Mouse (Mus musculus): ENCODE data around the gene Chic2. TPM values are rescaled to one million over a fixed set of nuclear protein-coding genes. Genes with fewer than 3 reads are reported as not detected.

Gene Chic2
- polyA plus RNA-seq (2014; fragmentation: Nextera tagmentation; extraction: Ambion mirVana): 36.3 and 37.2 TPM in 2 replicates

DNA sequence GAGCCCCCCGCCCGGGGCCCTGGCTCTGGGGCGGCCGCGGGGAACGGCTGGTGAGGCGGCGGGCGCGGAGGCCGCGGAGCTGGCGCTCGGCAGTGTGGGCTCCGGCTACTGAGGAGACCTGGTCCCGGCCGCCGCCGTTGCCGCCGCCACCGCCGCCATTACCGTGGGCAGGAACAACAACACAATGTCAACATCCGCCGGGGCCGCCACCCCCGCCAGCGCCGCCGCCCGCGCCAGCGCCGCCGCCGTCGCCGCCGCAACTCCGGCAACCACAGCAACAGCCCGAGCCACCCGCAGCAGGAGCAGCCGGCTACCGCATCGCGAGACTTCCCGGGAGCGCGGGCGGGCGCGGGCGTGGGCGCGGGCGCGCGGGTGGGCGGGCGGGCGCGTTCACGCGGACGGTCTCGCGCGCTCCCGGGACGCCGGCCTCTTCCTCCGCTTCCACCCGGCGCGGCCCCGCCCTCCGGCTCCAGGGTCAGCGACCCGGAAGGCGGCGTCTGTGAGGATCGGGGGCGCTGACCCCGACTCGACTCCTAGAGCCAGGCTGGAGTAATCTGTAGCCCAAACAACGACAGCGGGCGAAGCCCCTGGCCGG, at the start of gene Chic2:
Gene Chic2, minus strand, starts transcription at position 465 of the 595 bp plus-strand sequence.
- Histone ChIP-seq H3K4me2 (peak within 1 kb of the TSS; percentile 88), H3K9me3 (ENCODE audit: control insufficient read depth, low read length) (no peaks in the 10 kb centered on the region; the same call in 1 of the 2 replicates), H3K9ac (ENCODE audit: low read length) (peak within 1 kb of the TSS; percentile 86), H3K4me1 (ENCODE audit: control insufficient read depth, insufficient read depth, low read length) (peaks cover 5% of the 10 kb centered on the region), H3K4me3 (ENCODE audit: low read depth, low read length) (peak within 1 kb of the TSS; percentile 60), H3K27me3 (ENCODE audit: control insufficient read depth, insufficient read depth, low read length) (peaks cover 18% of the 10 kb centered on the region), H3K36me3 (ENCODE audit: control insufficient read depth, insufficient read depth, low read length) (0 out of 2 replicates have a peak, but pooled peaks cover 2% of the 10 kb centered on the region), H3K27ac (ENCODE audit: low read depth, low read length) (peak within 1 kb of the TSS; percentile 26; the same call in 1 of the 2 replicates)
- under 1% methylated on average over 39 of the region's 90 CpGs for WGBS
- DNase-seq (ENCODE audit: low spot score, missing footprints): peak; percentile 97
- peak; percentile 93 for ATAC-seq (ENCODE audit: low FRiP score)

DNA sequence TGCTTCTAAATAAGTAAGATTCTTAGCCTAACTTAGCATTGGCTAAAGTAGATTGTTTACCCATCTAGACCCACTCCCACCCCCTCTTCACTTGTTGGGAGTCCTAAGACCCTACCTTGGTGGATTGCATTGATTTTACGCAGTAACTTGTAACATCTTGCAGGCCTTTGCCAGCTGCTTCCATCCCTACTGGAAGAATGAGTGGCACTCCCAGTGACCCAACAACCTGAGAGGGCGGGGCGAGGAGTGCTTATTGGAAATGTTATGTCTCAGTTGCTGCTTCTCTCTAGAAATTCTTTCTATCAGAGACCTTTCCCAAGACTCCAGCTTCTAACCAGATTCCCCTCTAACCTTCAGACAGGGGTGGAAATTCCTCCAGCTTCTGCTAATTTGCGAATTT, 41.3 kb upstream of the Chic2 start:
- peaks cover 14% of the 10 kb centered on the region for H3K4me1 ChIP-seq (ENCODE audit: control insufficient read depth, insufficient read depth, low read length)
- H3K4me2 ChIP-seq: no peak overlapping the region

DNA sequence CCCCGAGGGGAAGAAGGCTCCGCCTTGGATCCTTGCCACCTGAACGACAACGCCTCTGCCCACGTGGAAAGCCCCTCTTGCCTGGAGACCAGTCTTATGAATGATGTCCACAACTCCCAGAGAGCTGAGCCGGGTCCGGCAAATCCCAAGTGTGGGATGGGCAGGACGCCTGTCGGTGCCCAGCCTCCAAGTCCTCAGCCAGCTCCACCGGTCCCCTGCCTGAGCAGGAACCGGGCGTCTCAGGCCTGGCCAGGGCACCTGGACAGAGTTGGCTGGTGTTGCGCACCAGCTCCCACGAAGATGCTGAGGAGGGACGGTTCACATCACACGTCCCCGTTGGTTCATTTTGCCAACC, 40.9 kb upstream of the Chic2 start:
- no peak overlapping the region for H3K9ac ChIP-seq (ENCODE audit: low read length)
- DNase-seq (ENCODE audit: low spot score, missing footprints) (peak; percentile 86), ATAC-seq (ENCODE audit: low FRiP score) (peak; percentile 76)
- peaks cover 83% of the 10 kb centered on the region for H3K27me3 ChIP-seq (ENCODE audit: control insufficient read depth, insufficient read depth, low read length)
- H3K4me1 ChIP-seq (ENCODE audit: control insufficient read depth, insufficient read depth, low read length): peaks cover 14% of the 10 kb centered on the region
- no peak overlapping the region for H3K27ac ChIP-seq (ENCODE audit: low read depth, low read length)
- no peaks in the 10 kb centered on the region for H3K9me3 ChIP-seq (ENCODE audit: control insufficient read depth, low read length)
- H3K36me3 ChIP-seq (ENCODE audit: control insufficient read depth, insufficient read depth, low read length): no peaks in the 10 kb centered on the region
- WGBS: 1% methylated on average over 17 of the region's 17 CpGs
- H3K4me3 ChIP-seq (ENCODE audit: low read depth, low read length): no peak overlapping the region
- no peak overlapping the region for H3K4me2 ChIP-seq

More for the DNA sequence above, 41.3 kb upstream of the Chic2 start:
- Histone ChIP-seq H3K9me3 (ENCODE audit: control insufficient read depth, low read length) (no peaks in the 10 kb centered on the region), H3K4me3 (ENCODE audit: low read depth, low read length) (no peak overlapping the region), H3K27ac (ENCODE audit: low read depth, low read length) (no peak overlapping the region), H3K36me3 (ENCODE audit: control insufficient read depth, insufficient read depth, low read length) (no peaks in the 10 kb centered on the region), H3K9ac (ENCODE audit: low read length) (no peak overlapping the region), H3K27me3 (ENCODE audit: control insufficient read depth, insufficient read depth, low read length) (peaks cover 79% of the 10 kb centered on the region)
- DNase-seq (ENCODE audit: low spot score, missing footprints) (peak; percentile 69), ATAC-seq (ENCODE audit: low FRiP score) (no peak)
- WGBS: 12% methylated on average over 4 of the region's 4 CpGs

DNA sequence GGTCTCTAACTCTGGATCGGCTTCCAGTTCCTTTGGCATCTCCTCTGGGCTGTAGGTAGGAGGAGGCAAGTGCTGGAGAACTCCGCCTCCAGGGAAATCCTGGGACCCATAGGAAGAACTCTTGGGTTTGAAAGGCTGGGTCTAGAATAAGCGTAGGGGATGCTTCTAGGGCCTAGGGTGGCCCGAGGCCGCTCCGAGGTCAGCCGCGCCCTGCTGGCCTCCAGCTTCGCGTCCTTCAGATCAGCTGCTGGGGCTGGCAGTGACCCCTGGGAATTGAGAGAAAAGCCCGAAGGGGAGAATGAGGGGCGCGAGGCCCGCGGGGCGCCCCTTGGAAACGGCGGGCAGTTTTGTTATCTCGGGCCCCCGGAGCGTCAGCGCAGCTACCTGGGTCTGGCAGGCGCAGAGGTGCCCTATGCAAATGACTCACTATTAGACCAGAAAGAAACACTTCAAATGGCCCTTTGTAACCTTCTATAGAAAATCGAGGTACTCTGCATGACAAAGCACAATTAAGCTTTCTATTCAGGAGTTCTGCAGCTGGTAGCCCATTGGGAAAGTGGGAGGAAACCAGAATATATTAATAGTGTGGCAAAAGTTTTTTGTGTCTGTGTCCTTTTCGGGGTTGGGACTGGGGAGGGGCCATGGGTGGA, 40.4 kb upstream of the Chic2 start:
- H3K4me2 ChIP-seq: peak overlapping the region; percentile 20
- H3K27ac ChIP-seq (ENCODE audit: low read depth, low read length): no peak overlapping the region
- peak; percentile 92 for DNase-seq (ENCODE audit: low spot score, missing footprints)
- peaks cover 14% of the 10 kb centered on the region for H3K4me1 ChIP-seq (ENCODE audit: control insufficient read depth, insufficient read depth, low read length)
- 0 out of 2 replicates have a peak overlapping the region, but pooled peaks have one; percentile 3 for H3K4me3 ChIP-seq (ENCODE audit: low read depth, low read length)
- under 1% methylated on average over 25 of the region's 25 CpGs for WGBS
- peaks cover 88% of the 10 kb centered on the region for H3K27me3 ChIP-seq (ENCODE audit: control insufficient read depth, insufficient read depth, low read length)
- no peaks in the 10 kb centered on the region for H3K9me3 ChIP-seq (ENCODE audit: control insufficient read depth, low read length)
- no peaks in the 10 kb centered on the region for H3K36me3 ChIP-seq (ENCODE audit: control insufficient read depth, insufficient read depth, low read length)
- peak; percentile 66; the same call in 1 of the 2 replicates for ATAC-seq (ENCODE audit: low FRiP score)
- no peak overlapping the region for H3K9ac ChIP-seq (ENCODE audit: low read length)

DNA sequence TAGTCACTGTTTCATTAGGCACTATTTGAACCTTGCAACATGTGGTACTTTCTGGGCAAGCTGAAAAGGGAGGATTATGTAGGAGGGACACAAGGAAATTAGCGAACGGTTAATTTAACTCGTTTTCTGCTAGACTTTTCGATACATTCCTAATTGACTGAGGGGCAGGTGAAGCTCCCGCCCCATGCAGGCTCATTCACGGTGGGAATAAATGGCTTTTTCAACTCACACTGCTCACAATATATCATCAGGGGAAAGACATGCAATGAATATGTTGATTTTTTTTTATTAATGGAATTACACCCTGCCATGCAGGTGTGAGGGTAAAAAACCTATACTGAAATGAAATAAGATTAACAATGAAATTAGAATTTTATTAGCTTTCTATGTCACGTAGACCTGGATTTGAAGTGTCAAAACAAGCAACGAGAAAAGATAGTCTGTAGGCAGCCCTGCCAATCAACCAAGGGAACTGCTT, 39.9 kb upstream of the Chic2 start:
- H3K4me2 ChIP-seq: no peak overlapping the region

DNA sequence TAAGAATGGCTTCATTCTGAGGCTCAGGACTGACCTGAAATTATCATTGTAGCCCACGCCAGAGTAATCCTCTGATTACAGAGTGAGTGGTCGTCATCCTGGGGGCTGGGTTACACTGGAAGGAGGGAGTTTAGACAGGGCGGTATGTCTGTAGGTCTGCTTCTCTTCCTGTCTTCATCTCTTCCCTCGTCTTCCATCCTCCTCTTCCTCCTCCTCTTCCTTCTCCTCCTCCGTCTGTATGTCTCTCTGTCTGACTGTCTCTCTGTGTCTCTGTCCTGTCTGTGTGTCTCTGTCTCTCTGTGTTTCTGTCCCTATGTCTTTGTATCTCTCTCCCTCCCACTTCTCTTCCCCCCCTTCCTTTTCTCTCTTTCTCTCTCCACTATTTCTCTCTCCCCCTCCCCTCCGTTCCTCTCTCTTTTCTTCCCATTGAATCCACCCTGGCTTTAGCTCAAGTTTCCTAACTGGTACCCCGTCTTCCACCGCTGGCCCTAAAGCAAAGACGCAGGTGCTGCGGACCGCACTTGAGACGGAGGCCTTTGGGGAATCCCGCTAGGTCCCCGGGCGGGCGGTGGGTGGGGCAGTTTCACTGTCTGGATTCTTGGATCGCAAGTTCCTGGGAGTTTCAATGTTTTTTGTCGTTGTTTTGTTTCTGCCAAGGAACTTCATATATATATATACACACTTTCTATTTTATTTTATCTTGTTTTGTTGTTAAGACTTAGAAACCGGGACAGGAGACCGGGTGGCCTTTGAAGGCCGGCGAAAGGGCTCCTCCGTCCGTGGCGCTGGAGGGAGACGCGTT, 39.2 kb upstream of the Chic2 start:
- no peak for ATAC-seq (ENCODE audit: low FRiP score)
- WGBS: under 1% methylated on average over 27 of the region's 27 CpGs
- no peak overlapping the region for H3K4me3 ChIP-seq (ENCODE audit: low read depth, low read length)
- no peak overlapping the region for H3K27ac ChIP-seq (ENCODE audit: low read depth, low read length)
- H3K4me2 ChIP-seq: no peak overlapping the region
- no peak overlapping the region for H3K9ac ChIP-seq (ENCODE audit: low read length)
- H3K36me3 ChIP-seq (ENCODE audit: control insufficient read depth, insufficient read depth, low read length): no peaks in the 10 kb centered on the region
- H3K27me3 ChIP-seq (ENCODE audit: control insufficient read depth, insufficient read depth, low read length): peaks cover 96% of the 10 kb centered on the region
- peaks cover 14% of the 10 kb centered on the region for H3K4me1 ChIP-seq (ENCODE audit: control insufficient read depth, insufficient read depth, low read length)
- no peaks in the 10 kb centered on the region for H3K9me3 ChIP-seq (ENCODE audit: control insufficient read depth, low read length)
- DNase-seq (ENCODE audit: low spot score, missing footprints): peak; percentile 93

More for the DNA sequence above, 39.9 kb upstream of the Chic2 start:
- no peak overlapping the region for H3K27ac ChIP-seq (ENCODE audit: low read depth, low read length)
- H3K27me3 ChIP-seq (ENCODE audit: control insufficient read depth, insufficient read depth, low read length): peaks cover 94% of the 10 kb centered on the region
- no peaks in the 10 kb centered on the region for H3K36me3 ChIP-seq (ENCODE audit: control insufficient read depth, insufficient read depth, low read length)
- H3K9ac ChIP-seq (ENCODE audit: low read length): no peak overlapping the region
- peaks cover 14% of the 10 kb centered on the region for H3K4me1 ChIP-seq (ENCODE audit: control insufficient read depth, insufficient read depth, low read length)
- H3K9me3 ChIP-seq (ENCODE audit: control insufficient read depth, low read length): no peaks in the 10 kb centered on the region
- DNase-seq (ENCODE audit: low spot score, missing footprints) (peak; percentile 86), ATAC-seq (ENCODE audit: low FRiP score) (no peak)
- under 1% methylated on average over 8 of the region's 8 CpGs for WGBS
- no peak overlapping the region for H3K4me3 ChIP-seq (ENCODE audit: low read depth, low read length)

DNA sequence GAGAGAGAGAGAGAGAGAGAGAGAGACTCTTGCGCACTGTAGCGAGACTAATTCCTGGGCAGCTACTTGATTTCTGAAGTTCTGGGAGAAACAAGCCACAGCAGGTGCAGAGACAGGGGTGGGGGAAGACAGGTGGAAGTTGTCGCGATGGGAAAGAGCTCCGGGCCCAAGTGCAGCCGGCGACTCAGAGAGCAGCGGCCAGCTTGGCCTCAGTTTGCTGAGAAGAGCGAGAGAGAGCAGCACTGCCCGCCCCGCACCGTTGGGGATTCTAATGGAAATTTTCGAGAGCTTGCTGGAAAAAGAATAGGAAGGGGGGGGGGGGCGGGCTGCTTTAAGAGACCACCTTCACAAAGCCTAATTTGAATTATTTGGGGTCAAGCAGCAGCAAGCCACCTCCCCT, 38.5 kb upstream of the Chic2 start:
- no peaks in the 10 kb centered on the region for H3K36me3 ChIP-seq (ENCODE audit: control insufficient read depth, insufficient read depth, low read length)
- H3K27me3 ChIP-seq (ENCODE audit: control insufficient read depth, insufficient read depth, low read length): peaks cover 97% of the 10 kb centered on the region
- H3K4me1 ChIP-seq (ENCODE audit: control insufficient read depth, insufficient read depth, low read length): peaks cover 14% of the 10 kb centered on the region
- no peak overlapping the region for H3K9ac ChIP-seq (ENCODE audit: low read length)
- DNase-seq (ENCODE audit: low spot score, missing footprints) (no peak), ATAC-seq (ENCODE audit: low FRiP score) (0 out of 2 replicates have a peak, but pooled peaks have one; percentile 45)
- 0% methylated on average over 13 of the region's 14 CpGs for WGBS
- no peak overlapping the region for H3K27ac ChIP-seq (ENCODE audit: low read depth, low read length)
- H3K4me2 ChIP-seq: no peak overlapping the region
- no peaks in the 10 kb centered on the region for H3K9me3 ChIP-seq (ENCODE audit: control insufficient read depth, low read length)
- H3K4me3 ChIP-seq (ENCODE audit: low read depth, low read length): no peak overlapping the region

DNA sequence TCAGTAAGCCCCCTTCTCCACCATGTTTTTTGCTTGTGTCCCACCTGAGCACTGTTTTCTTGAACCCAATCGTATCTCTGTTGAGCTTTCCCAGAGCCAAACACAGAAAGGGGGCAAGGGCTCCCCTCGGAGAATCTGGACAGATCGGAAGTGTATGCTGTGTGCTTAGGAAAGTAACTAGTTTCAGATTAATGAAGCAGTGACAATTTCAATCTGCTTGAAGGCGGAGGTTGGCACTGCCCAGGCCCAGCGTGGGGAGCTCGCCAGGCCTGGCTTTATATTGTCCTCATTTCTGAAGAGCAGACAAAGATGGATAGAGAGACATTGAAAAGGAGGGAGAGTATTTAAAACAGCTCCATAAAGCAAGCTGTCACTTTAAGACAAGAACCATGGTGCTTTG, 37.9 kb upstream of the Chic2 start:
- Histone ChIP-seq H3K27me3 (ENCODE audit: control insufficient read depth, insufficient read depth, low read length) (peaks cover 97% of the 10 kb centered on the region), H3K9me3 (ENCODE audit: control insufficient read depth, low read length) (no peaks in the 10 kb centered on the region), H3K9ac (ENCODE audit: low read length) (no peak overlapping the region), H3K27ac (ENCODE audit: low read depth, low read length) (no peak overlapping the region), H3K4me1 (ENCODE audit: control insufficient read depth, insufficient read depth, low read length) (peaks cover 14% of the 10 kb centered on the region), H3K4me3 (ENCODE audit: low read depth, low read length) (no peak overlapping the region), H3K4me2 (no peak overlapping the region), H3K36me3 (ENCODE audit: control insufficient read depth, insufficient read depth, low read length) (no peaks in the 10 kb centered on the region)
- DNase-seq (ENCODE audit: low spot score, missing footprints) (peak; percentile 88), ATAC-seq (ENCODE audit: low FRiP score) (no peak)
- under 1% methylated on average over 6 of the region's 6 CpGs for WGBS
